Mouse (Mus musculus) adipocyte (in vitro differentiated cells): ENCODE results near the gene Ppard.
A peak's percentile ranks its signal among the peaks of the same experiment; 100 is the strongest.
"Not testable (repeated sequence)": the region's sequence is repeated elsewhere in the genome, so short reads cannot be mapped to it uniquely, and the experiment has no call there.

Source experiments
- DNase-seq: peaks from one replicate; pipeline ENCODE4 v3.0.0-alpha.2; 2016; ENCODE audit warnings: low spot score

The Ppard gene

DNA sequence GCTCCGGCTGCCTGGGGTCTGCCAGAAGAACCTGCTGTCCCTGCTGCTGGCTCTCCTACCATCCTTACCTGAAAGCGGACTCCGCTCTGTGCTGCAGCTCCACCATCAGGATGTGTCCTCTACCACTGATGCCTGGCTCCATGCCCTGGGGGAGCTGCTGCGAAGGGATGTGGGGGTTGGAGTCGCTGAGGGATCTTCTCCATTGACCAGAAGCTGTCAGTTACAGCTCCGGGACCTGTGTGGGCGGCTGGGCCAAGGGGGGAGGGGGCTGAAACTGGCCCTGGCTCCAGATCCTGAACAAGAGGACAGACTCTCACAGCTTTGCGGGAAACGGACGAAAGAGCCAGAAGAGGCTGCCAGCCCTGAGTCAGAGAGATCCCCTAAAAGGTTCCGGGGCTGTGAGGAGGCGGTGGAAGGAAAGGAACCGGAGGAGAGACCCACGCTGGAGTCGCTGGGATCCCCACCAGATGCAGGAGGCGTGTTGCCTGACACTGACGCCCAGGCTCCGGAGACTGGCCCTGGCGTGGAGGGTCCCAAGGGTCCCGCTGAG is 83.2 kb downstream of the Ppard start:
- no peak for DNase-seq

DNA sequence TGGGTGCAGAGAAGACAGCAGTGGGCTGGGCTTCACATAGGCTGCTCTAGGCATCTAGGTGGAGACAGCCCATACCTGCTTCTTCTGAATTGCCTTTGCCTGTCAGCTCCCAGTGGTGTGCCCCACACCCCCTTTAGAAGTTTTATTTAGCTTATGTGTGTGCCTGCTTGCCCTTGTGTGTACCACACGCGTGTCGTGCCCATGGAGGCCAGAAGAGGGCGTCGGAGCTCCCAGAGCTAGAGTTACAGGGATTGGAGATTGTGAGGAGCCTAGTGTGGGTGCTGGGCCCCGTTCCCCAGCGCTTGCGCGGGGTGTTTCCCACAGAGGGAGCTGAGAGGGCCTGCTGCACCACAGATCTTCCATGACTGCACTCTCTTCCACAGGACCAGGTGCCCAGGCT is 84.0 kb downstream of the Ppard start:
- DNase-seq: no peak

DNA sequence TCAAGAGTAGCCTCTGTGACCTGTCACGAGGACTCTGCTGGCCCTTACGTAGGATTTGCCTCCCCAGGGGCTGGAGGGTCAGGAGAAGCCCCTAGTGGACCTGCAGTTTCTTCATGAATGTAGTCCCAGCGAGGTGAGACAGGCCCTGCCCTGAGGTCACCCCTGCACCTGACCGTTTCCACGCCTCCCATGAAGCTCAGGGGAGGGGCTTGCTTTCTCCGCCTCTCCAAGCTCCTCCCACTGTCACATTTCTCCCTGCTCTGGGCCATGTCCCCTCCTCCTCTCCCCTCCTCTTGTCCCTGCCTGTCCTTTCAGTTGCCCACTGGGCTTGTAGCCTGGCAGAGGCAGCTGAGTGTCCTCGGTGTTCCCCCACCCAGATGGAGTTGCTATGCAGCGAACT is 84.6 kb downstream of the Ppard start:
- DNase-seq: no peak

DNA sequence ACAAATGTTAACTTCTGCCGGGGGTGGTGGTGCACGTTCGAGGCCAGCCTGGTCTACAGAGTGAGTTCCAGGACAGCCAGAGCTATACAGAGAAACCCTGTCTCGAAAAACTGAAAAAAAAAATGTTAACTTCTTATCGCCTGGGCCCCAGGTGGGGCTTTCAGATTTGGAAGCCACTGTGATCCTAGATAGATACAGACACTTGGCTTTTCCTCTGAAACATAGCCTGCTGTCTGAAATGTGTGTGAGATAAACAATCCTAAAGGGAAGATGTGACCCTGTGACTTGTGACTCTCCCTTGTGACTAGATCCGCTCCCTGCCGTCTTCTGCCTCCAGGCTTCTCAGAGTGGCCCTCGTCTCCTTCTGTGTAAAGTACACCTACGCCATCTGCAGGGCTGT is 85.2 kb downstream of the Ppard start:
- DNase-seq: no peak

DNA sequence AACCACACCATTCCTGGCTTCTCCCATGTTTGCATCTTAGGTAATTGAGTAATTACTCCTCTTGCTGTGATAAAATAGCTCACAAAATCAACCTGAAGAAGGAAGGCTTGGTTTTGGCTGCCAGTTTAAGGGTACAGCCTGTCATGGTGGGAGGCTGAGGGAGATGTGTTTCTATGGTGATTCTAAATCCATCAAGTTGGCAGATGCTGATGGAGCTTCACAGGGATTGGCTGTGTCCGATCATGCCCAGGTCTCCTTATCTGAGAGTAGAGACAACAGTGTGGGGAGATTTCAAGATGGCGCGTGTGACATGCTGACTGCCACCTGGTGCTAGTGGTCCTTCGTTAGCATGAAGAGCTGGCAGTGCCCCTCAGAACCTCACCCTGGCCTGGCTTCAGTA is 89.2 kb downstream of the Ppard start:
- DNase-seq: no peak

DNA sequence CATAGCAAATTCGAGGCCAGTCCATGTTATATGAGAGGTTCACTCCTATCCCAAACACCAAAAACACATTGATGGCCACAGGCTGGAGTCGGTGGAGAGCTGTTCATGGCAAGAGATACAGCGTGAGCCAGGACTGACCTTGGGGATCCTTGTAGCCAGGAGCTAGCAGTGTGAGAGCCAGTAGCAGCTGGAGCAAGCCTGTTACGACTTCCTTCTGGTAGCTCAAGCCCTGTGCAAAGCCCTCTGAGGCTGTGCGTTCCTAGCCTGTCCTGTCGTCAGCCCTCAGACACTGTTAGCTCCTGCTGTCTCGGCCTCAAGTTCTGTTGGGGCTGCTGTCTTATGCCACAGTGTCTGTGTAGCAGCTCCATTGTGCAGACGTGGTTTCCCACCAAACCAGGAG is 91.3 kb downstream of the Ppard start:
- DNase-seq: no peak

DNA sequence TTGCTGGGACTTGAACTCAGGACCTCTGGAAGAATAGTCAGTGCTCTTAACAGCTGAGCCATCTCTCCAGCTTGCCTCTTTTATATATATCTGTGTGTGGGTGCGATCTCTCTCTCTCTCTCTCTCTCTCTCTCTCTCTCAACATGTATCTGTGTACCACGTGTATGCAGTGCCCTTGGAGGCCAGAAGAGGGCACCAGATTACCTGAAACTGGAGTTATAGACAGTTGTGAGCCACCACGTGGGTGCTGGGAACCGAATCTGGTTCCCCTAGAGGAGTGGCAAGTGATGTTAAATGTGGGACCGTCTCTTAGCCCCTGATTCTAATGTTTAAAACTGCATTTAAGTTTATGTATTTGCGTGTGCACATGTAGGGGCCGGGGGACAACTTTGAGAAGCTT is 91.9 kb downstream of the Ppard start:
- not testable (repeated sequence) for DNase-seq

DNA sequence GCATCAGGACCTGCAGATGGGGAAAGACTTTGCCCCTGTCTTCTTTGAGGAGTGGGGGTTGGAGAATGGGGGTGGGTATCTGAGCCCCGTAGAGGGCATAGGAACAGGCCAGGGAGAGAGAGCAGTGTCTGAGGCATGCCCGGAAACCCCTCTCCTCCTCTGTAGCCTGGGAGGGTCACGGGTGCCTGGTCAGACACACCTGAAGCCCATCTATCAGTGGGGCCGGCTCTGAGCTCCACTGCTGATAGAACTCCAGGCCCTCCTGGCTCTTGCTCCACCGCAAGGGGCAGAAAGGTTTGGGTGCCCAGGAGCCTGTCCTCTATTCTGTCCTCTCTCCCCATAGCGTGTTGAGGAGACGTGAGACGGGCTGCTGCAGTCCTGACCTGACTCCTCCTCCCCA is 93.3 kb downstream of the Ppard start:
- no peak for DNase-seq

DNA sequence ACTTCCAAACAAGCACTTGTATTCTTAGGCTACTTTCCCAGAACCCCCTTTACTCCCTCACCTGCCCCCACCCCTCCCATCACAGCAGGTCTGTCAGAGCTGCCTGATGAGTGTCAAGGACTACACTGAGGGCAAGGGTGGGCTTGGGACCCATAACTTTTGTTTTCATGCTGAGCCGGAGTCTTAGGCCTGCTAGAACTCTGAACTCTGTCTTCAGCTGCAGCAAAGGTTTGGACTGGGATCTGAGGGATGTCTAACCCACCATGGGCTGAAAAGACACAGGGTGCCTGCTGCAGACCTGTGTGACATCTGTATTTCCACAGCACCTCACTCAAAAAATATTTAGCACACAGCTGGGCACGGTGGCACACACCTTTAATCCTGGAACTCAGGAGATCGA is 94.5 kb downstream of the Ppard start:
- no peak for DNase-seq

DNA sequence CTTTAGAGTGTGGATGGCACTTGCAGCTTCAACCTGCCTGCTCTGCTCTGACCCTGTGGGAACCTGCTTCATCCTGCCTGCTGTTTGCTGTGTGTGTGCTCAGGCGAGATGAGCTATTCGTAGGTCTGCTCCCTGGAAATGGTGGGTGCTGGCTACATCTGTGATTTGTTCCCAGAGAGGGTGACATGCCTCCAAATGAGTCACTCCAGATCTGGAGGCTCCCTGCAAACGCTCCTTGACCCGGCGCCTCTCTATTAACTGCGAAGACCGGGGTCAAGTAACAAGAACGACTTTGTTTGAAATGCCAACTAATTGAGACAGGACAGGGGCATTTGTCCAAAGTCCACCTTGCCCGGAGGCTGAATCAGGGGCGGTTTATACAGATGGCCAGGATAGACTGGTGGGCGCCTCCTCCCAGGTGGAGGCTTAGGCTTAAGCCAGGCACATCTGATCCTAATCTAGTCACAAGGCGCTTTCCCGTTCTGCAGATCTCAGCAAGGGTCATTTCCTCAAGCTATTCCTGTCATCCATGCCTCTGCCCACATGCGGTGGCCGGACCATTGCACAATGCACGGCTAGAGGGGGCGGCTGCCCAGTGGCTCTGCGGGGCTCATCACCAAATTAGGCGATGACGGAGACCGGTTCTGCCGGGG is 95.3 kb downstream of the Ppard start:
- peak; percentile 57 for DNase-seq

DNA sequence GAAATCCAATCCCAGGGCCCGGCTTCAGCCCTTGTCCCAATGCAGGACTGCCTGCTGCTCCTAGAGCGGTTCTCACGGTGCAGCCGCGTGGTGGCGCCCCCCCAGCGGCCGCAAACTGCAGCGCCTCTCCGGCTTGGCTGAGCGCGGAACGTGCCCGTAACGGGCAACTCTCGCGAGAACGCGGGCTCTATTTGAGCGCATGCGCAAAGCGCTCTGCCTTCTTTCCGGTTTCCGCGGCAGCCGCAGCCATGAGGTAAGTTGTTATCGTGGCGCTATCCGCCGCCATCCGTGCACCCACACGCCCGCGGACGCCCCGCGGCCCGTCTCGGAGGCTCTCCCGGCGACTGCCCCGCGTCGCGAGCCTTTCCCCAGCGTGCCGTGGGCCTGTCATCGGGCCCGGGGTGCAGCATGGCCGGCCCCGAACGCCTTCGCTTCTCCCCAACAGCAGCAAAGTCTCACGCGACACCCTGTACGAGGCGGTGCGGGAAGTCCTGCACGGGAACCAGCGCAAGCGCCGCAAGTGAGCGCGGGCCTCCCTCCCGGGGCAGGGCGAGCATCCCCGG is 95.9 kb downstream of the Ppard start, which contains the start of gene Rpl10a:
Gene Rpl10a (plus strand): TSS at position 106 of the 563 bp plus-strand sequence.
- peak; percentile 97 for DNase-seq

DNA sequence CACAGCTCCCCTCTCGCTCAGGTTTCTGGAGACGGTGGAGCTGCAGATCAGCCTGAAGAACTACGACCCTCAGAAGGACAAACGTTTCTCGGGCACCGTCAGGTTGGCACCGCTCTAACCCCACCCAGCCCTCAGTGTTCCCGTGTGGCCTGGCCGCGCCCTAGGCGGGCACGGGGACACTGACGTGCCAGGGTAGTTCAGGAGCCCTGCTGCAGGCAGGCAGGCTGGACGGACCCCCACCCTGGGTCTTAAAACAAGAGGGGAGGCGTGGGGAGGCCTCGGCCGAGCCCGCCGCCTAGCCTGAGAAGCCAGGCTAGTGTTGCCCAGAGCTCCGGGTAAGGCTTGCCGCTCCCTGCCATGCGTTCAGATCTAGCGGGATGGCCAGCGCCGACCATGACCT is 96.4 kb downstream of the Ppard start:
- peak; percentile 37 for DNase-seq

DNA sequence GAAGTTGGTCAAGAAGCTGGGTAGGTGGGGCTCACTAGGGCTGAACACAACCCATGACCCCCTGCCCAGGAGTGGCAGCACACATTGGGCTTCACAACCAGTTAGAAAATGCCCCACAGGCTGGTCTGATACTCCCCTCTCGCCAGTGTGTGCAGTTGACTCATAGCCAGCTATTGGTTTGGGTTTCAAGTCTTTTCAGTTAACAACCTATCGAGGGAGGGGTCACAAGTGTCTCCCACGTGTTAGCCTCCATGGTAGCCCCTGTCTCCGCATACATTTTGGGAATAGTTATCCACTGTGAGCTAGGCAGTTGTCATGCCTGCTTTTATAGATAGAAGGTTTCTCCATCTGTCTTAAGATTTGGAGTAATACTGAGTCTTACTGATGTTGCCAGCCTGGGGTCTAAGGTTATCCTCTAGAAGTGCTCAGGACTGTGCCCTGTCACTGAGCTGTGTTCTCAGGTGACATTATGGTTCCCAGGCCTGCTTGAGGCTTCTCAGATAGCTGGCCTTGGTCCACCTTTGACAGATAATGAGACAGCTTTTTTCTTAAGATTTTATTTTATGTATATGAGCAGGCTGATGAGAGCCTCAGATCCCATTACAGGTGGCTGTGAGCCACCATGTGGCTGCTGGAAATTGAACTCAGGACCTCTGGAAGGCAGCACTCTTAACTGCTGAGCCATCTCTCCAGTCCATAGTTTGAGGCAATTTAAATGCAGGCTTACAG is 97.2 kb downstream of the Ppard start:
- peak; percentile 50 for DNase-seq

DNA sequence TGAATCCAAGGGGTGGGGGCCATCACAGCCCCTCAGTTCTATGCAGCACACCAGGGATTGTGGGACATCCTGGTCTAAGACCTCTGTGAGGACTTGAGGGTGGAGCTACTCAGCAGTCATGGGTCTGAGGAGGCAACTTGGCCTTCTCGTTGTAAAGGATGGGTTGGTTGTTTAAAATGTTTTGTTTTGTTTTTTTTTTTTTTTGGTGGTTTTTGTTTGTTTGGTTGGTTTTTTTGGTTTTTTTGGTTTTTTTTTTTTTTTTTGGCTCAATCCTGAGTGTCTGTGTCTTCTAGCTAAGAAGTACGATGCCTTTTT is 97.7 kb downstream of the Ppard start:
- no peak for DNase-seq

DNA sequence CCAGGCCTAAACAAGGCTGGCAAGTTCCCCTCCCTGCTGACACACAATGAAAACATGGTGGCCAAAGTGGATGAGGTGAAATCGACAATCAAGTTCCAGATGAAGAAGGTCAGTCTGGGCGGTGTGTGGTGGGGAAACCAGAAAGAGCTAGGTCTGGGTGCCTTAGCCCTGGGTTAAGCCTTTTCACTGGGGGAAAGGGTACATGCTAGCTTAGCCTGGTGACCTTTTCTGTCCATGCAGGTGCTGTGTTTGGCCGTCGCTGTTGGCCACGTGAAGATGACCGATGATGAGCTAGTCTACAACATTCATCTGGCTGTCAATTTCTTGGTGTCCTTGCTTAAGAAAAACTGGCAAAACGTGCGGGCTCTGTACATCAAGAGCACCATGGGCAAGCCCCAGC is 98.1 kb downstream of the Ppard start:
- not testable (repeated sequence) for DNase-seq

DNA sequence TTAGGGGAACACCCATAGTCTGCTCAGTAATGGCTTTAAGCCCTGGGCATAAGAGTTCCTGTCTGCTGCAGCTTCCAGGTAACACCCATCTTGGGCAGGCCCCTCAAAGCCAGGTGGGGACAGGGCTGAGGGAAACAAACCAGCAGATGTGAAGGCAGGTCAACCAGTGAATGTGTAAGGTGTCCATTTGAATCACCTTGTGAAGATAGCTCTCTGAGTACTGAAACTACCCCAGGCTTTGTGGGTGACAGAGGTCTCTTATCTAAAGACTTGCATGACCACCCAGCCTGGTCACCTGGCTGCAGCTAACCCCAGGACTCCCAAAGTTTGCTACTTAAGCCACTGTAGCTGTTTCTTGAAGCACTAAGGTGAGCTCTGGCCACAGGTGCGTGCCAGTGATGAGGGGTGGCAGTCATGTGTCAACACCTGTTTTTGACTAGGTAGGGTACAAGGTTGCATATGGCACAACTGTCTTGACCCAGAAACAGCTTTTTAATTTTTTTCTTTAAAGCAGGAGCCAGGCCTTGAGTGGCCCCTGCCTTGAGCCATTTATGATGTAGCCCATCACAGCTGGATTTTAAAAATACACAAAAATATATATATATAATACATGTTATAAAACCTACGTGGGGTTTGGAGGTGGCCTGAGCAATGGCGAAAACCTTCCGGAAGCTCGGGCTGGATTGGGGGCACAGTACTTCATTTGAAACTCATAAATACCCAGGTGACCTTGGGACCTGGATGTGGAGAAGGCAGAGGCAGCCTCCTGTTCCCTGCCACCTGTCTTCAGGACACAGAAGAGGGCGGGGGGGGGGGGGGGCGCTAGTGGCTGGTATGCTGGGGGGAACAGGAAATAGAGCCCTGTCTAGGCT is 99.0 kb downstream of the Ppard start:
- DNase-seq: no peak

DNA sequence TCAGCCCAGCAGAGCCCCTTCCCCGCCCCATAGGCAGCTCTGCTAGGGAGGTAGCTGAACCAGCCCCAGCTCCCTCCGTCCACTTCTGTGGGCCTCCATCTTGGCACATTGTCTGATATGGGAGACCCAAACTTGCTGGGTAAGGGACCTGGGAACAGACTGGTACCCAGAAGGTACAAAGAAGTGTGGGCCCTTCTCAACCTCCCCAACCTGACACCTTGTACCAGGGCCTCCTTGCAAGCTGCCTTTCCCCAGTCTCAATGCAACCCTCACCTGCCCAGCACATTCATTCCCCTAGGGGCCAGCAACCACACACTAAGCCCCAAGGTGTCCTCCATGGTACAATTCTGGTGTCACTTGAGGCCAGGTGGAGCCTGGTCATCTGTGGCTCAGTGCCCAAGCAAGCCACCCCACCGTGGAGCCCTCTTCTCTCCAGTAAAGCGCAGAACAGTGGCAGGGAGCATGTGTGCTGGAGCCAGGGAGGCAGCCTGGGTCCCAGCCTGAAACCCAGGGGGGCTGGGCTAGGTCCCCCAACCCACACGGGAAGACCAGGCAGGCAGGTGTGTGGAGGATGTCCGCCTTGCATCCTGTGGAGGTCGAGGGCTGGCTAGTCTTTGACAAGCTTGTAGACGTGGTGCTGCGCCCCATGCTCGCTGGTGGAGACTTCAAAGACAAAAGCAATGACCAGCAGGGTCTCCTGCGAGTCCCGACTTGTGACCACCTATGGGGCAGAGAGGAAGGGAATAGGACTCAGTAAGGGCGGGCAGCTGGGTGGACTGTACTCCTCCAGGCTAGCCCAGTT is 99.8 kb downstream of the Ppard start:
- no peak for DNase-seq

DNA sequence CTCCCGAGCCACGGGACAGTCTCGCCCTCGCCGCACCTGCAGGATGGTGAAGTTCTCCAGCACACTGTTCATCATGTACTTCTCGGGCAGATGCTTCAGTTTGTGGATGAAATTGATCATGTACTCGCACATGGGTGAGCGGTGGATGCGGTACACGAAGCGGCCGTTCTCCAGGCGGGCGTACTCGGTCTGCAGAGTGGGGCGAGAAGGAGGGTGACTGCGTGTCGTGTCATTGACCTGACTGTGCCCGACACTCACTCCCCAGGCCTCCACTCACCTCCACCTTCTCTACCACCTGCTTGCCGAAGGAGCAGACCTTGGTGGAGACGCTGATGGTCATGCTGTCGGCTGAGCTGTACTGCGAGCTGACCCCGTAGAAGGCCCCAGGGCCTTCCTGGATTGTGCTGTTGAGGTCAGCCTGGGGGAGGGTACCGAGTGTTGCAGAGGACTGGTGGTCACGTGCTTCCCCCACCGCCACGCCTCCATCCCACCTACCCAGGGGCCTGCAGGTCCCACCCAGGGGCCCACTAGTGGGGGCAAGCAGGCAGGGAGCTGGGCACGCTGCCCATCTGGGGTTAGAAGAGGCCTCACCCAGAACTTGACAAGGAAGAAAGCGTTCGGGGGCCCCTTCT is 100.5 kb downstream of the Ppard start:
- no peak for DNase-seq

DNA sequence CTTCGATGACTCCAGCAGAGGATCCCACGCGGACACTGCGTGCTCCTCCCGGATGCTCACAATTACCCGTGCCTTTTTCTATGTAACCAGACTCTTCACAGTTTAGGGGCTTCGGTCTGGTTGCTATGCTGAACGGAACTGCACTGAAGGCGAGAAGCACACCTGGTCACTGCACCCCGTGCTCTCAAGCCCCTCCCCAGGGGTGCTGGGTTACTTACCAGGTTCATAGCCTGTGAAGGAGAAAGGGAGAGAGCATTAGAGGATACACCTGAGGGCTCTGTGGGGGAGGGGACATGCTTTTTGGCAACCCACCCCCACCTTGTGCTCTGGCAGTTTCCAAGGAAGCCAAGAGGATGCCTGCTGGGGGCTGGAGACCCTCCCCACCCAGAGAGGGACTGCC is 102.8 kb downstream of the Ppard start:
- DNase-seq: no peak

DNA sequence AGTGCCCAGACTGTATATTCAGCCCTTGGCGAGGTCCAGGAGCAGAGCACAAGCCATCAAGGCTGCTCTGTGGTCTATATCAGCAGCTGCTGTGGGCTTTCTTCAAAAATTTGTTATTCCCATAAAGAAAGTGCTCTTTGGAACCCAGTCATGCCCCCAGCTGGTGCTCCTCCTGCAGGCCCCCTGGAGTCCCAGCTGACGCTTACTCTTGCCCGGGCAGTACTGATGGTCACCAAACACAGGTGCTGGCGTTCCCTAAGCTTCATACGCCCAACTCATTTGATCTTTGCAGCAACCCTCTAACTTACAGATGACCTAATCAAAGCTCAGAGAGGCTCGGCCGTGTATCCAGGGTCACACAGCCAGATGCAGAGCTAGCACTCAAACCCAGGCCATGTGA is 105.0 kb downstream of the Ppard start:
- no peak for DNase-seq

DNA sequence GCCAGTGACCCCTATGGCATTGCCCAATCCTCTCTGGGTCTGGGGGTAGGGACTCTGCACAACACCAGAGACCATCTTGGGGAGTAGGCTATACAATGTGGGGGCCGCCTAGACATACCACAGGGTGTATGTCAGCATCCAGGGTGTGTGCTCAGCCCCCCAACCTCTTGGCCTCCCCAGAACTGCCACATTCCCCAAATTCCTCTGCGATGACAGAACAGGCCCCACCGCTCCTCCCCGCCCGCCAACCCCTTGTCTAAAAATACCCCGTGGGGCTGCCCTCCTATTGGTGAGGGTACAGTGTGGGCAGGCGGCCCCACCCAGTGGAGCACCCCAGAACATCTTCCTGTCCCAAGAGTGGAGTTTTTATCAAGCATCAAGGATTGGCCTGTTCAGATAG is 108.1 kb downstream of the Ppard start:
- no peak for DNase-seq
